Mouse (Mus musculus) bone marrow, adult 2 months (tissue): ENCODE data around the gene Sbp. TPM values are rescaled to one million over a fixed set of nuclear protein-coding genes. Genes with fewer than 3 reads are reported as not detected.
A peak's percentile ranks its signal among the peaks of the same experiment; 100 is the strongest.

Experiments used
- H3K27ac ChIP-seq: fragments of 200-500 bp; 2 replicates; pipeline ENCODE4 v1.5.1; 2012; ENCODE audit warnings: low read depth, mild to moderate bottlenecking, control low read depth, inconsistent platforms, low read length; ENCODE audit not compliant: control insufficient read depth, poor library complexity, insufficient read depth
- H3K4me1 ChIP-seq: fragments of 200-500 bp; 2 replicates; pipeline ENCODE4 v1.6.1; 2011; ENCODE audit warnings: low read length; ENCODE audit not compliant: control insufficient read depth, insufficient read depth
- H3K4me3 ChIP-seq: fragments of 200-500 bp; replicated peaks from 2 replicates; pipeline ENCODE3; 2011; ENCODE audit warnings: mild to moderate bottlenecking, low read depth, low read length, control low read depth; ENCODE audit not compliant: control insufficient read depth
- CTCF ChIP-seq: fragments of 200-500 bp; IDR thresholded peaks from 2 replicates; pipeline ENCODE4 v1.5.1; 2011; ENCODE audit warnings: low read length, control low read depth; ENCODE audit not compliant: control insufficient read depth, insufficient read depth
- POLR2A ChIP-seq: fragments of 200-500 bp; IDR thresholded peaks from 2 replicates; pipeline ENCODE4 v1.6.1; 2011; ENCODE audit warnings: low read depth, mild to moderate bottlenecking, control low read depth, low read length, borderline replicate concordance; ENCODE audit not compliant: control insufficient read depth
- WGBS: fragments of 180-500 bp; shearing (Covaris S2); methylation state at CpG from one replicate; pipeline ENCODE4 v1.1.7; 2018; 5-methylcytosine and 5-hydroxymethylcytosine counted together
- polyA plus RNA-seq: library from polyadenylated mRNA; stranded (reverse); fragments of >200 nt; gene quantifications from 2 replicates; pipeline ENCODE4 v1.2.4, GENCODE M21; 2011; ENCODE audit warnings: low replicate concordance; ENCODE audit not compliant: missing spikeins, insufficient read depth, insufficient read length

Sbp gene
- polyA plus RNA-seq, 1 experiment = not detected

DNA sequence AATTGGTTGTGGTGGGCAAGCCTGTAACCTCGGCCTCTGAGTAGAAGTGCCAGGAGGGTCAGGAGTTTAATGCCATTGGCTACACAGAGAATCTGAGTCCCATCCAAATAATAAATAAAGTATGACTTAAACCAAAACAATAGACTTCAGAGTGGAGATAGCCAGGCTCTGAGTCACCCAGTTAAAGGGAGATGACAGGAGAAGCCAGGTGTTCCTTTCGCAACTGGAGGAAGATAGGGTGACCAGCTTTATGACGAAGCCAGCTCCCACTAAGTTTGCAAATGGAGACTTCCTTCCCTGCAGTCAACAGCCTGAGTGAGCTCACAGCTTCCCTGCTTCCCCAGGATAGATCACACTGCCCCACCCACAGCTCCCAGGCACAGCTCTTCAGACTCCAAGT lies 38.0 kb downstream of the Sbp start:
- 61% methylated on average over 3 of the region's 3 CpGs for WGBS
- Histone ChIP-seq H3K27ac (no peak overlapping the region), H3K4me1 (peaks cover 4% of the 10 kb centered on the region), H3K4me3 (no peak overlapping the region)
- TF ChIP-seq CTCF = no peak
- no peak for TF ChIP-seq POLR2A

GRCm38 (mm10) chr17:23980297-23980909 lies 38.9 kb downstream of the Sbp start, which contains the start of gene Prss30:
TSS of gene Prss30 (minus strand) at chr17:23980566.
- no peak for TF ChIP-seq CTCF
- TF ChIP-seq POLR2A = no peak
- 55% methylated on average over 10 of the region's 10 CpGs for WGBS
- Histone ChIP-seq H3K4me1 (peaks cover 4% of the 10 kb centered on the region), H3K27ac (peak within 1 kb of the TSS; percentile 59; the same call in 1 of the 2 replicates), H3K4me3 (peak within 1 kb of the TSS; percentile 35)

DNA sequence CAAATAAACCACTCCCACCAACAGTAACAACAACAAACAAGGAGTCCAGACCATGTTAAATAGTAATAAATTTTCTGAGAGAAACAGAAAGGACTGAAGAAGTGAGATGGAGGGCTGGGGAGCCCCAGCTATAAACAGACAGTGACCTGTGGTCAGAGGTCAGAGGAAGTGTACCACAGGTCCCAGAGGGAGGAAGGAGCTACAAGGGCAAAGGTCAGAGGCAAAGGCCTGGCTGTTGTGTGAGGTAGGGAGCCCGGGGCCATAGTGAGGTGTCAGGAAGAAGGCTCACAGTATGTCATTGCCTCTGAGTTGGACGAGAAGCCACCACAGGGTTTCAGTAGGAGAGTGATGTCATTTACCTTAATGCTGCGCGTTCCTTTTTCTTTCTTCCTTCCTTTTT lies 41.4 kb downstream of the Sbp start:
- WGBS = 3% methylated on average over 4 of the region's 4 CpGs
- TF ChIP-seq POLR2A = no peak
- no peak for TF ChIP-seq CTCF
- Histone ChIP-seq H3K27ac (no peak overlapping the region), H3K4me1 (peaks cover 4% of the 10 kb centered on the region), H3K4me3 (no peak overlapping the region)

GRCm38 (mm10) chr17:23984989-23985388 lies 43.5 kb downstream of the Sbp start:
- WGBS = 76% methylated on average over 1 of the region's 1 CpGs
- TF ChIP-seq POLR2A (no peak), CTCF (no peak)

GRCm38 (mm10) chr17:23989802-23990201 lies 48.3 kb downstream of the Sbp start:
- TF ChIP-seq POLR2A (no peak), CTCF (no peak)
- Histone ChIP-seq H3K4me3 (no peak overlapping the region), H3K27ac (no peak overlapping the region), H3K4me1 (no peaks in the 10 kb centered on the region)
- 34% methylated on average over 2 of the region's 2 CpGs for WGBS

More at GRCm38 (mm10) chr17:23984989-23985388, 43.5 kb downstream of the Sbp start:
- no peak overlapping the region for H3K4me3 ChIP-seq
- H3K27ac ChIP-seq = no peak overlapping the region
- H3K4me1 ChIP-seq = peaks cover 4% of the 10 kb centered on the region

- WGBS = 72% methylated on average over 9 of the region's 9 CpGs
- Histone ChIP-seq H3K4me1 (no peaks in the 10 kb centered on the region), H3K27ac (no peak overlapping the region), H3K4me3 (no peak overlapping the region)
- TF ChIP-seq CTCF (no peak), POLR2A (no peak; the same call in 1 of the 2 replicates)
Observed at GRCm38 (mm10) chr17:23992789-23993553, 51.5 kb downstream of the Sbp start.

- no peak overlapping the region for H3K4me3 ChIP-seq
Observed at GRCm38 (mm10) chr17:23993559-23994428, 52.3 kb downstream of the Sbp start.

GRCm38 (mm10) chr17:23994667-23995066 lies 53.2 kb downstream of the Sbp start:
- TF ChIP-seq POLR2A (no peak), CTCF (no peak)
- Histone ChIP-seq H3K4me1 (no peaks in the 10 kb centered on the region), H3K27ac (no peak overlapping the region), H3K4me3 (no peak overlapping the region)
- WGBS = 74% methylated on average over 7 of the region's 7 CpGs

More at GRCm38 (mm10) chr17:23993559-23994428, 52.3 kb downstream of the Sbp start:
- TF ChIP-seq CTCF = peak; percentile 51
- TF ChIP-seq POLR2A = no peak; the same call in 1 of the 2 replicates
- Histone ChIP-seq H3K4me1 (no peaks in the 10 kb centered on the region), H3K27ac (no peak overlapping the region)
- 11% methylated on average over 31 of the region's 31 CpGs for WGBS

Other genes starting within 250 kb of the Sbp start
- gene 1520401A03Rik, start 218.9 kb upstream of the Sbp start, polyA plus RNA-seq = 0.90 and 3.5 TPM in 2 replicates
- 48.5 and 85.5 TPM in 2 replicates for gene Pkmyt1, start 215.3 kb upstream of the Sbp start, polyA plus RNA-seq
- gene Paqr4, start 200.8 kb upstream of the Sbp start, polyA plus RNA-seq = 6.4 and 8.1 TPM in 2 replicates
- gene Kremen2, start 195.8 kb upstream of the Sbp start, polyA plus RNA-seq = not detected in 2 replicates
- gene Flywch1, start 170.1 kb upstream of the Sbp start, polyA plus RNA-seq = 5.5 and 11.2 TPM in 2 replicates
- not detected in 2 replicates for gene Flywch2, start 155.6 kb upstream of the Sbp start, polyA plus RNA-seq
- gene Srrm2, start 151.1 kb upstream of the Sbp start, polyA plus RNA-seq = 328 and 487 TPM in 2 replicates
- gene Elob, start 112.5 kb upstream of the Sbp start, polyA plus RNA-seq = 185 and 239 TPM in 2 replicates
- not detected in 2 replicates for gene Prss33, start 105.6 kb upstream of the Sbp start, polyA plus RNA-seq
- gene Prss32, start 97.8 kb upstream of the Sbp start, polyA plus RNA-seq = not detected in 2 replicates
- gene Prss41, start 97.5 kb upstream of the Sbp start, polyA plus RNA-seq = not detected in 2 replicates
- not detected in 2 replicates for gene Prss21, start 73.6 kb upstream of the Sbp start, polyA plus RNA-seq
- gene Dcpp1, start 60.8 kb upstream of the Sbp start, polyA plus RNA-seq = not detected in 2 replicates
- not detected in 2 replicates for gene Dcpp2, start 60.8 kb upstream of the Sbp start, polyA plus RNA-seq
- gene Dcpp3, start 24.2 kb upstream of the Sbp start, polyA plus RNA-seq = not detected in 2 replicates
- not detected in 2 replicates for gene Sbpl, start 13.6 kb downstream of the Sbp start, polyA plus RNA-seq
- 6.8 TPM in 1 of 2 replicates, not detected in the other for gene Prss30, start 38.9 kb downstream of the Sbp start, polyA plus RNA-seq
- gene Prss22, start 56.4 kb downstream of the Sbp start, polyA plus RNA-seq = not detected in 2 replicates
- not detected in 2 replicates for gene Prss27, start 96.5 kb downstream of the Sbp start, polyA plus RNA-seq
- 11.4 and 13.6 TPM in 2 replicates for gene Kctd5, start 131.8 kb downstream of the Sbp start, polyA plus RNA-seq
- gene Pdpk1, start 209.3 kb downstream of the Sbp start, polyA plus RNA-seq = 15.7 and 18.7 TPM in 2 replicates
- 24.9 and 57.8 TPM in 2 replicates for gene Amdhd2, start 222.1 kb downstream of the Sbp start, polyA plus RNA-seq
- gene Atp6v0c, start 228.0 kb downstream of the Sbp start, polyA plus RNA-seq = 159 and 256 TPM in 2 replicates